Mouse (Mus musculus) stomach, adult 2 months (tissue): ENCODE data around the gene Cldnd2. TPM values are rescaled to one million over a fixed set of nuclear protein-coding genes. Genes with fewer than 3 reads are reported as not detected.

Source experiments
- polyA plus RNA-seq: library from polyadenylated mRNA; depleted of rRNA; stranded (reverse); fragments of >200 nt; gene quantifications from 2 replicates; pipeline ENCODE4 v1.2.3, GENCODE M21; 2012; rRNA removed

The Cldnd2 gene
- polyA plus RNA-seq, result not detected in 2 replicates

GRCm38 (mm10) chr7:43440482-43440881 lies at the start of gene Cldnd2:
Cldnd2 (plus strand) TSS chr7:43440782.

GRCm38 (mm10) chr7:43408131-43408553 lies 32.4 kb upstream of the Cldnd2 start, which contains the start of gene Siglecg:
Siglecg (plus strand) TSS chr7:43408204.

GRCm38 (mm10) chr7:43427406-43427805 lies 13.2 kb upstream of the Cldnd2 start, which contains the start of gene Lim2:
Lim2 (plus strand) TSS chr7:43427670.

GRCm38 (mm10) chr7:43436341-43437255 lies 4.0 kb upstream of the Cldnd2 start, which contains the start of gene Nkg7:
Nkg7 (plus strand) TSS chr7:43437073.

GRCm38 (mm10) chr7:43443917-43444293 lies 3.3 kb downstream of the Cldnd2 start, which contains the start of the genes Etfb and Gm45233:
Etfb (plus strand) TSS chr7:43444083.
Gm45233 (plus strand) TSS chr7:43444128.

GRCm38 (mm10) chr7:43462851-43463250 lies 22.3 kb downstream of the Cldnd2 start, which contains the start of gene Vsig10l:
Vsig10l (plus strand) TSS chr7:43463151.

GRCm38 (mm10) chr7:43489631-43490125 lies 49.1 kb downstream of the Cldnd2 start, which contains the start of gene Iglon5:
Iglon5 (minus strand) TSS chr7:43490075.

Other genes starting within 250 kb of the Cldnd2 start
- 0.30 and 0.62 TPM in 2 replicates for gene Zfp715, start 127.5 kb upstream of the Cldnd2 start, polyA plus RNA-seq
- 1.4 and 1.7 TPM in 2 replicates for gene Siglecf, start 89.4 kb upstream of the Cldnd2 start, polyA plus RNA-seq
- 1.7 and 2.9 TPM in 2 replicates for gene Siglecg, start 32.6 kb upstream of the Cldnd2 start, polyA plus RNA-seq
- gene Lim2, start 13.1 kb upstream of the Cldnd2 start, polyA plus RNA-seq, result not detected in 2 replicates
- 0.75 and 1.7 TPM in 2 replicates for gene Nkg7, start 3.7 kb upstream of the Cldnd2 start, polyA plus RNA-seq
- 21.8 and 22.9 TPM in 2 replicates for gene Etfb, start 3.3 kb downstream of the Cldnd2 start, polyA plus RNA-seq
- 0.40 and 0.47 TPM in 2 replicates for gene Gm45233, start 3.3 kb downstream of the Cldnd2 start, polyA plus RNA-seq
- 18.5 and 34.7 TPM in 2 replicates for gene Vsig10l, start 22.4 kb downstream of the Cldnd2 start, polyA plus RNA-seq
- gene Iglon5, start 49.3 kb downstream of the Cldnd2 start, polyA plus RNA-seq, result 3.7 and 4.2 TPM in 2 replicates
- not detected in 2 replicates for gene 4931406B18Rik, start 65.2 kb downstream of the Cldnd2 start, polyA plus RNA-seq
- 2.5 and 2.8 TPM in 2 replicates for gene Cd33, start 103.6 kb downstream of the Cldnd2 start, polyA plus RNA-seq
- gene Zfp658, start 121.5 kb downstream of the Cldnd2 start, polyA plus RNA-seq, result 0.17 and 0.19 TPM in 2 replicates
- gene Zfp719, start 138.8 kb downstream of the Cldnd2 start, polyA plus RNA-seq, result 0.06 and 0.27 TPM in 2 replicates
- not detected in 2 replicates for gene Zfp819, start 166.4 kb downstream of the Cldnd2 start, polyA plus RNA-seq
- gene Ceacam18, start 193.9 kb downstream of the Cldnd2 start, polyA plus RNA-seq, result 0.05 TPM in 1 of 2 replicates, not detected in the other
- gene Siglece, start 219.4 kb downstream of the Cldnd2 start, polyA plus RNA-seq, result 0.71 and 1.8 TPM in 2 replicates
- 7.3 and 10.5 TPM in 2 replicates for gene Ctu1, start 231.2 kb downstream of the Cldnd2 start, polyA plus RNA-seq
- gene Klk14, start 249.6 kb downstream of the Cldnd2 start, polyA plus RNA-seq, result 8.7 and 11.1 TPM in 2 replicates